Mouse (Mus musculus): ENCODE measurements around the gene Zfp536.

Gene Zfp536

DNA sequence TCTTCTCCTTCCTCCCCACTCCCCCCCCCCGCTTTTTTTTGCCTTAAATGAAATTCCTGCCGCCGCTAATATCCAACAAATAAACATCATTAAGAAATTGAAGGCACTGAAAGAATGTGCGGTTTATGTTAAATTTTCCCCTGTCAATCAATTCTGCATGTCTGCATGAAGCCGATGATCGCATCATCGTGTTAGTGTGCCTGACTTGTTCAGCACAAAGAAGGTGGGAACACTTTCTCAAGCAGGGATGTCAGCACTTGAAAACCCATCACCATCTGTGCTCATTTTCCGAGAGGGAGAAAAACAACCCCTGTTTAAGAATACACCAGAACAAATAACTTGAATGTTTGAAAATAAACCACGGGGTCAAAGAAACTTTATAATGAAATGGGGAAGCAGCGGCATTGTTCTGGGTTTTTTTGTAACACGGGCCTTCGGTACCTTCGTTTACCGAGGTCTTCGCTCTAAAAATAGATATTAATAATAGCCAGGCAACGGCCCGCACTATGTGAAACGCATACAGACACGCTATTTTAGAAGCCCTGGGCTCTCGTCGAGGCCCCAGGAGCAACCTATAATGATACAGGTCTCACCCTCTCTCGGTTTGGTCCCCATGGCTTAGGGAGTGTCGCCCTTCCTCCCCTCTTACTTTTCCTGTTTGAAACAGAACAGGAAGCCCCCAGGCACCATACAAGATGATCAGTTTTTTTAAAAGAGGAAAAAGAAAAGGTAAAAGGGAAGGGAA, 83.7 kb downstream of the Zfp536 start:
- DNase-seq, result peak in 1 of 2 experiments; percentile 15

DNA sequence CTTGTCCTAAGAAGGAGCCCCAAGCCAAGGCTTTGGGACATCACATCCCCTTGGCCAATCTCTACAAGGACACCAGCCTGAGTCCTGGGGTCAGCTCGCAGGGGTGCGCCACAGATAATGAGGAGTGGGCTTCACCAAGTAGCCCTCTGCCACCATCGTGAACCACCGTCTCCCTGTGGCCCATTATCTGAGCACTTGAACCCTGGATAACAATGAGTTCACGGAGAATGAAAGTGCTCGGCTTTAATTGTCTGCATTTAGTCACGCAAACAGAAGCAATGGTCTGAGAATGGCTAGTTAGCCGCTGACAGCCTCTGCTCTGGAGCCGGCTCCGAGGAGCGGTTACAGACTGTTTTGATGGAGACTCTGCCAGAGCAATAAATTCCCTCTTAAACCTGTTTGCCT, 84.3 kb downstream of the Zfp536 start:
- DNase-seq, result peak; percentile 37 to 54

DNA sequence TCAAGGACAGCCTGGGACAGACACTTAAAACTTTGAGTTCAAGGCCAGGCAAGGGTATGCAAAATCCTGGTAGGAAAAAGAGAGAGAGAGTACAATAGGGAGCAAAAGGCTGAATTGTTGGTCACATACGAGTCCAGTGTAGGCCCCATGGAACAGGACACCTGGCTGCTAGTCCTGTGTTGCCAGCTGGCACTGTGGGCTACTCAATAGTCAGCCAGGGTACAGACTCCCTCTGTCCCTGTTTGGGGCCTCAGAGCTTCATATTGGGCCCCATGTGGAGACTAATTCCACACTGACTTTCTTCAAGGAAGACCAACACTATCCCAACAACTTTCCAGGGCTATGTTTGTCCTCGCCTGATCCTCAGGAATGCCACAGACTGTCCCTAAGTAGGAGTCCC, 87.1 kb downstream of the Zfp536 start:
- peak in 1 of 2 experiments; percentile 22 for DNase-seq

DNA sequence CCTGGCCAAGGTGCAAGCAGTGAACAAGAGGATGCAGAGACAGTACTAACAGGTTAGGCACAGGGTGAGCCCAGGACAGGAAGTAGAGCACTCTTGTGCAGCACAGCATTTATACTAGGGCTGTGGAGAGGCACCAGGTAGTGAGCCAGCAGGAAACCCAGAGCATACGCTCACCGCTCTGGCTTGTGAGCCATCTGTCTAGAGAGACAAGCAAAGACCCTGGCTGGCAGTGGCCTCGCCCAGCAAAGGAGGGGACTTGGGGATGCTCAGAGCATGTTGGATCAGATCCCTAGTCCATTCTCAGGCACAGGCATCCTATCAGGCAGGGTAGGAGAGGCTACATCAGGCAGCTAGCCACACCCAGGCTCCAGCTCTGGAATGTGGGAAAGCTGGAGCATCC, 88.2 kb downstream of the Zfp536 start:
- DNase-seq, result peak; percentile 75 to 79

DNA sequence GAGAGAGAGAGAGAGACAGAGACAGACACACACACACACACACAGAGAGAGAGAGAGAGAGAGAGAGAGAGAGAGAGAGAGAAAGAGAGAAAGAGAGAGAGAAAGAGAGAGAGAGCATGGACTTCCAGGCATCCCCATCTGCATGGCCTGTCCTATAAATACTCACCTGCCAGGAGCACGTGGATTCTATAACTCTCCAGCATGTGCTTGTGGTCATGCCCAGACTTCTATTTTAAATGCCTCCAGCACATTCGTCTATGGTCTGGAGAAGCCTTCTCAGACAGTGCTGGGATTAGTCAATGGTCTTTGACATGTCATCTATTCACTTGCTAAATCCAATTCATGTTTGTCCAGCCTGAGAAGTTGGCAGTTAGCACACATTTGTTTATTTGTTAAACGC, 92.1 kb downstream of the Zfp536 start:
- DNase-seq, result no peak

DNA sequence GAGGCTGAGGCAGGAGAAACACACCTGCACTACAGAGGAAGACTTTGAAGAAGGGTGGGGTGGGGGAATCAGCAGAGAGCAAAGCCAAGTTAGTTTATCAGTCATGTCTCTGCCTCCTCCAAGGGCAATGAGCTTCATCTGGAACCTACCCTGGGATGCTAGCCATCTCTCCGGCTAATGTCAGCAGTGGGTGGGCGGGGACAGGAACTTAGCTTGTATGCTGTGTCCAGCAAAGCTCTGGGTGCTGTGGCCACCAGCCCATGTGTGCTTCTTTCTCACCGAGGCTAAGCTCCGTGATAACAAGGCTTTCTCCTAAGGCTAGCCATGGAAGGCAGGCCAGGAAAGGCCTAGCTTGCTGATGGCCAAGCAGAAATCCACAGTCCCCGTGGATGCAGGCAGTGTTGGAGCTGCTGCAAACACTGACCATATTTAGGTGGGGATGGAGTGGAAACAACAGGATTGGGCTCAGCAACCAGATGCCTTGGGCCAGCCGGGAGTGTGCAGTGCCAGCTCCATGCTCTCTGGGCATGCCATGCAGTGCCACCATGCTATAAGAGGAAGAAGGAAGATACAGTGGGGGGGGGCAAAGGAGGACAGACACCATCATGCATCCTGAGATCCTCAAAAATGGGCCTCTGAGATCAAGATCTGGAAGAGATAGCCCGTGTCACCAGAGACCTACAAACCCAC, 109.6 kb downstream of the Zfp536 start:
- DNase-seq, result peak; percentile 33 to 54

DNA sequence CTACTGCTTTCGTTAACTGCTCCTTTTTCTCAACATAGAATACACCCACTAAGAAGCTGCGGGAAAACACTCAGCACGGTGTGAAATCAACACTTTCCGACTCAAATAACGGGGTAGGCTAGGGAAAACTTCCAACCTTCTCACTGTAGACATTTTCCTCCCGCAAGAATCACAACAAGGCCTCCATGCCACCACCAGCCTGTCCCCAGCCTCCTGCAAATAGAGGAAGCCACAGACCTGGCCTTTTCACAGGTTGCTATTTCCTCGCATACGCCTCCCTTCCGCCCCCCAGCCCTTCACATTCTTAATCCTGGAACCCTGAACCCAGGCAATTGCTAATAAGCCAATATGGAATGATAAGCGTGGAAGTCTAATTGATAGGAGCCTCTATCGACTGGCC, 124.8 kb downstream of the Zfp536 start:
- no peak for DNase-seq

DNA sequence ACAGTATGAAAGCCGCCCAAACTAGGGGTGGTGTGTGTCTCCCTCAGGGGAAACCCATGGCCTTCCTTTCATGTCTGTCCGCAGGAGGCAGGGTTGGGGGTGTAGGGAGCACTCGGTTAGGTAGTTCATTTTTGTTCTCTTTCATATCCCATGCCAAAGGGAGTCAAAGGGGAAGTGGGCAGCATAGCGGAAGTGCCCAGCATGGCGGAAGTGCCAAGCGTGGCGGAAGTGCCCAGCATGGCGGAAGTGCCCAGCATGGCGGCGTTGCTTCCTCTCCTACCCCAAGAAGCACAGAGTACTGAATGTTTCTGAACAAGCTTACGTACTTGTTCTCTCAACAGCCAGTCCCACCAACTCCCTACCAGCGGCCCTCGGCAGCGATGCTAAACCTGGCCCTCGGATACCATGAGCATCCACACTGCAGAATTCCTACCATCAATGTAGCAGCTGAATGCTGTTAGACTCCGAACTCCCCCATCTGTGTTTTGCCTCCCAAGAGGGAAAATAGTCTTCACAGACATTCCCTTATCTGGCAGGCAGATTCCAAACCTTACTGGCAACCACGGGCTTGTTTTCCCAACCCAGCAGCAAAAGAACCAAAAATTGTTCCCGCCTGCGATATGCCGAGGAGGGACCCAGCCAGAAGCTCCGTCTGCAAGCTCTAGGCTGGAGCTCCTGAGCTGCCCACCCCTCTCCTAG, 125.4 kb downstream of the Zfp536 start:
- DNase-seq, result no peak

DNA sequence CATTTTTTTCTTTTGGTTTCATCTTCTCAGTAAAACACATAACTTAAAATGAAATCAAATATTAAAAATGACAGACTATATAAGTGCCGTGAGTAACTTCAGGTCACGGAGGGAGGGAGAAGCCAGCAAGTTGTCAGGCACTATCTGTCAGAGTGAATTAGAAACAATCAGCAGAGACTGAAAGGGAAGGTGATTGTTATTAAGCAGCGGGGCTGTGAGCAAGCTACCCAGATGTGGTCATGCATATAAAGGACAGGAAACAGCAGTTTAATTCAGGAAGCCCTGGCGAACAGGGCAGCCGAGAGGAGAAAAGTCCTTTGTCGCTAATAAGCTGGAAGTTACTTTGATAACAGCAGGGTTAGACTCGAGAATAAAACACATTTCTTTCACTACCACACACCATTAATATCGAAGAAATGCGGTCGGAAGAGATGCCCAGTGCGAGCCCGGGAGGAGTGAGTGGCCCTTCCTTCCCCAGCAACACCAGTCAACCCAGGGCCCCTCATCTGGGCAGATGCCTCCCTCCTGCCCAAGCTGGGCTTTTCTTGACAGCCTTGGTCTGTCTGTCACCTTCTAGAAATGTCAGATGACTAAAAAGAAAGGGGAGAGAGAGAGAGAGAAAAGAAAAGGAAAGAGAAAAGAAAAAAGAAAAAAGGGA, 133.6 kb downstream of the Zfp536 start:
- no peak for DNase-seq

DNA sequence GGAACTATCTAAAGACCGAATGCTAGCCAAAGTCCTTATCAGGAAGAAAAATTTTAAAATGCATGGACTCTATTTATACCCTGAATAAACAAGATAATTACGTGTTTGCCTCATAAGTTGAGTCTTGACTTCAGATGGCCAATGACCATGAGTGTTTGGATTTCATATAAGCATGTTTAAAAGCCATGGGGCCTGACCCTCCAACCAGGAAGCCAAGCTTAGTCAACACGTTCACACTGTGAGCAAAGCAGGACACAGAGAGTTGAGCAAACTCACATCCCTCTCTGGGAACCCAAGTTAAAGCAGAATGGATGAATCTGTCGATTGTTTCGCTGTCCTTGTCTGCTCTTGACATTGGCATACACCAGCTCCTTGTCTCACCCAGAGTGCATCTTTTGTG, 138.6 kb downstream of the Zfp536 start:
- no peak for DNase-seq

DNA sequence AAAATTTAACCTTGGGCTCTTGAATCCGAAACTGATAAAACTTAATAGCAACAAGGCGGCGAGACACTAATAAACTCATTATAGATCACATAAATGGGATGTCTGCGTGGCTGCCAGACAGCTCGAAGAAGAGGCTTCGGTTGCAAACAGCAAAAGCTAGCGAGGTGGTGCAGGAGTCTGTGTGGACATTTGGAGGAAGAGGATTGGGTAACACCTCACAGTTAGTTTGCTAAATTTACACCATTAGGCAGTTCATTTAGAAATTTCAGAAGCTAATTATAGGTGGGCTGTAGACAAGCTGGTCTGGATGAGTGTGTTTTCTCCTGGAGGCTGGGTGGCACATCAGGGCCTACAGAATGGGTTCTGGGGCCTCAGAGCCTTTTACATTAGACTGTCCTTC, 143.0 kb downstream of the Zfp536 start:
- no peak for DNase-seq

DNA sequence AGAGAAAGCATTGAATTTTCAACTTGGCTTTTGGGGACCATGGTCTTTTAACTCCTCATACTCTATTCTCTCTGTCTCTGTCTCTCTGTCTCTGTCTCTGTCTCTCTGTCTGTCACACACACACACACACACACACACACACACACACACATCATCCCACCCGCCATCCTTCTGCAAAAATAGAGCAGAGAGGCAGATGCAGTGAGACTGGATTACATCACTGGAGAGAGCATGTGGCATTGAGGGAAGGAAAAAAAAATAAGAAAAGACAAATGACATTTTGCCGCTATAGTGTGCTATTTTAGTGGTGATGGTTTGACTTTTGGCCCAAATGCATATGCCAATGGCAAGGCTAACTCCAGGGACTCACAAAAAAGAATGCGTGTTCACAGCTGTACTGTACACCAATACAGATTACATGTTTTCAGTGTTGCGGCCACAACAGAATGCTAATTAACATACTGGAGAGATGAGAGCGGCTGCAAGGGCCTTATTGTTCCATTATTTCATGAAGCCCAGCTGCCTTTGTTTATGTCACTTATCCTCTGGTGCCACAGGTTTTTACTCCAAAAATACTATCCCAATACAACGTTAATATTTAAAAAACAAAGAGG, 145.4 kb downstream of the Zfp536 start:
- DNase-seq, result no peak

DNA sequence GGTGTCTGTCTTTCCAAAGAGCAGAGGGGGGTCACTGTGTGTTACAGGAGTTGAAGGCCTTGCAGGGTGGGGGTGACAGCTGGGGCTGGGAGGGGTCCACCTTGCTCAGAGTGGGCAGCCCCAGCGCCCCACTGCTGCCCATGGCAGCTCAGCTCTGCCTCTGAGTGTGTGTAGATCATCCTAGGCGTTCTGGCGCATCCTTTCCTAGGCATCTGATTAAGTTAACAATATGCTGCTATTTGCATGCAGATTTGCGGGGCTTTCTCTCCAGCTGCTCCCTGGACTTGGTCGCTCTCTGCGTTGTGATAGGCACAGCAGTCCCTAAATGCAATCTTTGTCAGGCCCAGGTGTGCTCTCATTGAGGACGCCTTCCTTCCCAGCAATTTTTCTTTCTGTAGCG, 147.7 kb downstream of the Zfp536 start:
- DNase-seq, result peak; percentile 25 to 36

DNA sequence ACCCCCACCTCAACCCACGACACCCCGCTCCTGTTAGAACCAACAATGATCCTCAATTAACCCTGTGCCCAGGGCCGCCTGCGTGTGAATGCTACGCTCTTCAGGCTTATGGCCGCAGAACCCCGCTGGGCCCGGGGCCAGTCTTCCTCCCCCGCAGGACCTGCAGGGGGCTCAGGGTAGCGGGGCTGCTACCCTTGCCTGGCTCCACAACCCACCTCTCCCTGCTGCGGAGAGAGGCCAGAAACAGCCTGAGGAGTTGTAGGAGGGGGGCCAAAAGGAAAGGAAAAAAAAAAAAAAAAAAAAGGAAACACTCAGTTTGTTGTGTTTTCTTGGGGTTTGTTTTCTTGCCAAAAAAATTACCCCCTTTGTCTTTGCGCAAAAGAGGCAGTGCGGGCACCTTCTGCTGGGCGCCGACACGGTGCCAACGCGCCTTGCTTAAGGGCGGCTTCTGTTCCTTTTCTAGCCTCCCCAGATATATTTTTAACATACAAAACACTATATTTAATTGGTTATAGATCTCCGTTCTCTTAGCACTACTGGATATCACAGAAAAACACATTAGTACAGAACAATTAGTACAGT, 148.6 kb downstream of the Zfp536 start:
- DNase-seq, result peak; percentile 78 to 81

DNA sequence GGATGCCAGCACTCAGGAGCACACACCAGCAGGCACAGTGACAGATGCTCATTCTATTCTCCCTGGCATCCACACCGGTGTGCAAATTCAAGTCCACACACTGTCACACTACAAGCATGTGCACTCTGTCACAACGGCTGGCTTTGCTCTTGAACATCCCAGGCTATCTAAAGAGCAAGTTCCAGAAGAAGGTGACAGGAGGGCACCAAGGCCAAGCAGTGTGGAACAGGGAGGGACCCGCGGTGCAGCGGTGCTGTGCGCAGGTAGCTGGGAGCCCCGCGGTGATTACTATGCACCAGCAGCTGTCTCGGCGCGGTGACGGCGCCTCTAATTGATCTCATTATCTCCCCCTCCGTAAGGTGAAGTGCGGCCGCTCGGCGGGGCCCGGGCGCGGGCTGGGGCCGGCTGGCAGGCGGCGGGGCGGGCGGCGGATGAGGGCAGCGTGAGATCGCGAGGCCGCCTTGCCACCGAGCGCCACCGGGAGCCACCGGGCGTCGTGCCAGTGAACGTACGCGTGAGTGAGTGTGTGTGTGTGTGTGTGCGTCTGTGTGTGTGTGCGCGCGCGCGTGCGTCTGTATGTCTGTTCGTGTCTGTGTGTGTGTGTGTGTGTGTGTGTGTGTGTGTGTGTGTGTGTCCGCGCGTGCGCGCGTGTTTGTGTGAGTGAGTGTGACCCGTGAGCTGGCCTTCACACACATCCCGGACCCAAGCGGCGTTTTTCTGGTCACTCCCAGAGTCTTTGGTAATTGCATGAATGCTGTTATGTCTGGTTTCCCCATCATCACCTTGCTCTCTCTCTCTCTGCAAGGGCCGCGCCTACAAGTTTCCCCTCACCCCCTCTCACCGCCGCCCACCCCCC, 149.3 kb downstream of the Zfp536 start:
- DNase-seq, result peak; percentile 92 to 95

DNA sequence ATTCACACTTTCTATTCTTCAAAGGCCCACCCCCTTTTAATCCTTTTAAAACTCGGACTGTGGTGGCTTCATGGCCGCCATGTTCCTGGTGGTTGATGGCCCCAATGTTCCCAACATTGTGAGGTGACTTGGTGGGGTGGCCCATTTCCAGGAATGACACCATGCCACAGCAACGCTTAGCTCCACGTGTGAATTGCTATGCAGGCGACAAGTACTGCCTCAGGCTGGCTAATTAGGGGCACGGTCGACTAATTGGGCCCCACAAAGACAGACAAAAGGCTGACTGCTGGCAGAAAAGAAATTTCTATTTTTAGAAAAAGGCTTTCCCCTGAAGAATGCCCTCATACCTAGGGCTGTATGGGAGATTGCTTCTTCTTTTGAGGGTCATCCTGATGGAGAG, 154.2 kb downstream of the Zfp536 start:
- DNase-seq, result no peak

DNA sequence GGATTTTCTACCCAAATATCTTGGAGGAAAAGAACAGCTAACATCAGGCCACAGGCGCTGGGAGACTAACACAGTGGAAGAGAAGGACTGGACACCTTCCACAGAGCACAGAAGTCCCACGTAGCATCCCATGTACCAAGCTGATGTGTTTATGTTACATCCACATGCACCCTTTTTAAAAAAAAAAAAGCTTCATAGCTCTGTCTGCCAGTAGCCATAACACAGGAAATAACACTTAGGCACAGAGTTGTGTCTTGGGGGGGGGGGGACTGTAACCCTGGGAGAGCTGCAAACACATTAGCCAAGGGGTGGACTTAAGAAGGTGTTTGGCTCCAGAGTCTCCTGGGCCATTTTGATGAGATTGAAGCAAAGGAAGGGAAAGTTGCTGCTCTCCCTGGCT, 155.6 kb downstream of the Zfp536 start:
- no peak for DNase-seq

DNA sequence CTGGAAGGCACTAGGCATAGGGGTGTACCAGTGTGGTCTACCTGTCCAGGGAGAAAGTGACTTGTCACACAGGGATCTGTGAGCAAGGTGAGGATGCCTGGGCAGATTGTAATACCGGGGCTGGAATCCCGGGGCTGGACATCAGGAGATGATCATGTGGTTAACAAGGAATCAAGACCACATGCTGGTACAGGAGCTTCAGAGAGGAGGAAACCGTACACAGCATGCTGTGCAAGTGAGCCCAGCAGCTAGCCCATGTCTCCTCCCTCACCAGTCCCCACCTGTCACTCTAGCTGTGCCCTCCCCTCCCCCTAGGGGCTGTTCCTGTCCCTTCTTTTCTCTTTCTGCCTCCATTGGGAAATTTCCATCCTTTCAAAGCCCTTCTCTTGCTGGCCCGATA, 157.5 kb downstream of the Zfp536 start:
- peak; percentile 34 to 49 for DNase-seq

DNA sequence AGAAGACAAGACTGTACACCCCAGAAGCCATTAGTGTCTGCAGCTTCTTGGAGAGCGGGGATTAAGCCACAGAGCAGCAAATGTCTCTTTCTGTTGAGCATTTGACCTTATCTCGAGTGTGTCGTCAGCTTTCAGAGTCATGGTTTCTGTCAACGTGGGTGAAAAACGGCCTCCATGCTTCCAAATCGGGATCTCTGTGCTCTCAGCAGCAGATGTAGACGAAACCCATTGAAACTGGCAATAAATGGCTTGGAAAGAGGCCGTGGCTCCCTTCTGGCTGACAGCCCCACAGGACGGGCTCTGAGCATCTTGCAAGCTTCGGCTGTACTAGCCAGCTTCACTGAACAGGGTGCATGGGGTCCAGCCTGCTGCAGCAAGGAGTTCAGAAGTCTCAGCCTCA, 159.1 kb downstream of the Zfp536 start:
- DNase-seq, result peak; percentile 35 to 40

DNA sequence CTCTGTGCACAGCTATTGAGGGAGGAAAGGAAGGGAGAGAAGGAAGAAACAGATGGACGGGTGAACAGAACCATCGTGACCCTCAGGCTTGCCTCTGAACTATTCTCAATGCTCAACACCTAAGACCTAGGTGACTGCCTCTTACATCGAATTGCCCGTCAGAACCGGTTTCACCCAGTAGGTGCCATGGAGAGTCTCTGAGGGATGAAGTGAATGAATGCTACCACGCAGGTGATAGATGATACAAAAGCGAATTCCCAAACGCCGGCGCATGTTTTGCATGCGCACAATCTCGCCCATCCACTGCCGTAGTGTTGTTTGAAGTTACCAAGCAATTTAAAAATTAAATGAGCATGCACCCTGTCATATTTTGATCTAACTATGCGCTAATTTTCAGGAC, 164.9 kb downstream of the Zfp536 start:
- no peak for DNase-seq

DNA sequence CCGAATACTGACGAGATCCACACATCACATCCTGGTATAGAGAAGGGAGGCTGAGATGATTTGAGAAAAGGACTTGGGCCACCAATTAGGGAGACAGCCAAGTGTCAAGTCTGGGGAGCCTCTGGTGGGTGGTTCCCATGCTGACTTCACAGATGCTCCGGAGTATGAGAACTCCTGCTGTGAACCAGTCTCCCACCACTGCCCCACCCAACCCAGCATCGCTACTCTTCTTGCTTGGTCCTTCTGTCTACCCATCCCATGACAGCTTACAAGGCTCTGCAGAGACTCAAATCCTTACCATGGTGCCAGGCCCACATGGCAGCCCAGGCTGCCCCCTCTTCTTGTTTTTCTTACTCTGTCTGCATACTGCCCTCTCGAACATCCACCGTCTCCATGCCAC, 165.5 kb downstream of the Zfp536 start:
- DNase-seq, result no peak

DNA sequence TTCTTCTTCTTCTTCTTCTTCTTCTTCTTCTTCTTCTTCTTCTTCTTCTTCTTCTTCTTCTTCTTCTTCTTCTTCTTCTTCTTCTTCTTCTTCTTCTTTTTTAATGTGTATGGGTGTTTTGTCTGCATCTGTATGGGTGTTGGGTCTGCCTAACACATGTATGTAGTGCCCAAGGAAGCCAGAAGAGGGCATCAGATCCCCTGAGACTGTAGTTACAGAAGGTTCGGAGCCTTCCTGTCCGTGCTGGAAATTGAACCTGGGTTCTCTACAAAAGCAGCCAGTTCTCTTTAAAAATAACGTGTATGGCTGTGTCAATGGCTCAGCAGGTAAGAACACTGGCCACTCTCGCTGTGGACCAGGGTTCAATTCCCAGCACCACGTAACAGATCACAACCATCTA, 167.0 kb downstream of the Zfp536 start:
- no peak for DNase-seq
